Mouse (Mus musculus) bone marrow macrophage, adult 2 months (primary cell): ENCODE measurements around the gene Phf12.

ENCODE experiments used
- CTCF ChIP-seq: IDR thresholded peaks from 2 replicates; pipeline ENCODE4 v1.5.1; 2012; ENCODE audit warnings: low read depth, mild to moderate bottlenecking, low read length, moderate library complexity
- POLR2A ChIP-seq: IDR thresholded peaks from 2 replicates; pipeline ENCODE4 v1.6.1; 2012; ENCODE audit warnings: mild to moderate bottlenecking, low read depth, low read length, borderline replicate concordance

DNA sequence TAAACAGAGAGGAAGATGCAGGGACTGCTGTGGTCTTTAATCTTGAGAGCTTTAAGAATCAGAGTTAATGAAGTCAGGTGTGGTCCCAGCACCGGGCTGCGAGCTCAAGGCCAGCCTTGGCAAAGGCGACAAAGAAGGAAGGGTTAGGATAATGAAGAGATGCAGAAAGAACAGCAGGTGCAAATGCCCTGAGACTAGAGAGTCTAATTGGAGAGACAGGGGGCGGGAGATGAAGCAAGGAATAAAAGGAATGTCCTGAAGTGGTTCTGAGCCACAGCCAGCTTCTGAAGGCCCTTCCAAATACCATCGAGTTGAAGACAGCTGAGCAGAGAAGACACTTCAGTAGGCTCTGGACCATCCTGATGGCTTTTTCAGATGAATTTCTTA is 50.2 kb downstream of the Phf12 start:
- TF ChIP-seq POLR2A (no peak), CTCF (no peak)
